27 mouse cellular contexts compared by ENCODE assay signal in the genomic region with DNA sequence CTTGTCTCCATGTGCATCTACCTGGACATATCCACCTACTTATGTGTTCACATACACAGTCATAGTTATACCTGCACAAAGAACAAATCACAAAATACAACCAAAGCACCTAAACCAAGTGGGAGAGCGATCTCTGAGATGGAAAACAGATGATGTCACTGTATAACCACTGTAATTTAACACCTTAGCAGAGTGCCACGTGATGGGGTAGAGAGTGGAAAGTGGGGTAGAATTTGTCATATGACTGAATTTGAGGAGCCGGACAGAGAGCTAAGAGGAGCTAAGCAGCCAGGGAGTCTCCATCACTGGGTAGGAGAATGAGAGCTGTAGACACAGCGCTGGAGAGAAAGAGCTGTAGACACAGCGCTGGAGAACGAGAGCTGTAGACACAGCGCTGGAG.
"Had no signal": no experiment of that assay in that cellular context is flagged by ENCODE, and none has a peak within 500 bp of the region (broad histone marks: within the 10 kb centered on the region; RNA-seq: fewer than 3 reads in every experiment).

No protein-coding gene starts in this region.

- H3K4me2 ChIP-seq: embryonic facial prominence, embryonic 12.5 days; embryonic facial prominence, embryonic 13.5 days; embryonic facial prominence, embryonic 15.5 days; forebrain, embryonic 12.5 days; forebrain, embryonic 13.5 days; forebrain, embryonic 15.5 days had no signal

- H3K36me3 ChIP-seq: embryonic facial prominence, embryonic 10.5 days; embryonic facial prominence, embryonic 12.5 days; embryonic facial prominence, embryonic 13.5 days; embryonic facial prominence, embryonic 15.5 days; forebrain, embryonic 10.5 days; forebrain, embryonic 12.5 days; forebrain, embryonic 15.5 days; heart, embryonic 10.5 days had no signal

- H3K9me3 ChIP-seq: embryonic facial prominence, embryonic 10.5 days; embryonic facial prominence, embryonic 12.5 days; embryonic facial prominence, embryonic 13.5 days; embryonic facial prominence, embryonic 15.5 days; forebrain, embryonic 10.5 days; forebrain, embryonic 12.5 days; forebrain, embryonic 13.5 days; forebrain, embryonic 15.5 days; heart, embryonic 10.5 days had no signal

- ATAC-seq: forebrain, embryonic 13.5 days; forebrain, embryonic 14.5 days; forebrain, embryonic 15.5 days; forebrain, embryonic 16.5 days; forebrain, postnatal 0 days had no signal

- H3K4me3 ChIP-seq: embryonic facial prominence, embryonic 10.5 days; embryonic facial prominence, embryonic 12.5 days; embryonic facial prominence, embryonic 13.5 days; embryonic facial prominence, embryonic 15.5 days; erythroblast, embryonic 14.5 days; forebrain, embryonic 10.5 days; forebrain, embryonic 12.5 days; forebrain, embryonic 13.5 days; forebrain, embryonic 15.5 days; gastrocnemius, adult 2 months; heart, adult 2 months; heart, embryonic 10.5 days had no signal

- H3K9ac ChIP-seq: embryonic facial prominence, embryonic 12.5 days; embryonic facial prominence, embryonic 13.5 days; embryonic facial prominence, embryonic 15.5 days; forebrain, embryonic 12.5 days; forebrain, embryonic 13.5 days; forebrain, embryonic 15.5 days; forebrain, postnatal 0 days had no signal

- H3K27ac ChIP-seq: embryonic facial prominence, embryonic 10.5 days; embryonic facial prominence, embryonic 12.5 days; embryonic facial prominence, embryonic 13.5 days; embryonic facial prominence, embryonic 15.5 days; forebrain, embryonic 10.5 days; forebrain, embryonic 12.5 days; forebrain, embryonic 13.5 days; forebrain, embryonic 15.5 days; gastrocnemius, adult 2 months; heart, adult 2 months; heart, embryonic 10.5 days had no signal

- H3K4me1 ChIP-seq: embryonic facial prominence, embryonic 10.5 days; embryonic facial prominence, embryonic 12.5 days; embryonic facial prominence, embryonic 13.5 days; embryonic facial prominence, embryonic 15.5 days; forebrain, embryonic 10.5 days; forebrain, embryonic 12.5 days; forebrain, embryonic 13.5 days; forebrain, embryonic 15.5 days; heart, embryonic 10.5 days had no signal

- H3K27me3 ChIP-seq: embryonic facial prominence, embryonic 12.5 days; embryonic facial prominence, embryonic 13.5 days; embryonic facial prominence, embryonic 15.5 days; forebrain, embryonic 12.5 days; forebrain, embryonic 13.5 days; forebrain, embryonic 15.5 days had no signal

- DNase-seq: cerebellum, adult 9-10 months; cerebellum, adult 9-11 months; cerebellum, postnatal 10 days; cerebellum, postnatal 14 days; cerebellum, postnatal 25 days; cerebellum, postnatal 36 days; embryo, embryonic 11 days; forebrain, postnatal 0 days; gastrocnemius, adult 2 months; gastrocnemius, postnatal 10 days; gastrocnemius, postnatal 14 days; gastrocnemius, postnatal 25 days; heart, adult 11 months; heart, adult 18-20 months; heart, adult 2 months had no signal
